Comparison of ENCODE assay signal across 8 mouse cellular contexts in genomic region chr4:117550140-117550851, GRCm38 (mm10). TPM values are rescaled to one million over a fixed set of nuclear protein-coding genes. Genes with fewer than 3 reads are reported as not detected.
DNase-seq lines count a peak whose midpoint lies in the region; ATAC-seq and TF ChIP-seq lines count a peak whose summit lies in the region.

Eri3 (plus strand) TSS chr4:117550365.

- intact Hi-C loops in heart, postnatal 36 days (cut with DNase I): no loop called here

- H3K36me3 ChIP-seq in G1E (replicated peaks): peaks cover 14% of the 10 kb centered on the region
- no peaks in the 10 kb centered on the region for H3K36me3 ChIP-seq in forebrain, embryonic 16.5 days (ENCODE audit: control insufficient read depth, insufficient read depth)
- 0 out of 2 replicates have a peak, but pooled peaks cover 3% of the 10 kb centered on the region for H3K36me3 ChIP-seq in lung, embryonic 14.5 days (ENCODE audit: insufficient read depth)
- no peaks in the 10 kb centered on the region for H3K36me3 ChIP-seq in thymus, adult 2 months (ENCODE audit: control insufficient read depth, insufficient read depth, low read length)

- peak; percentile 98 for ATAC-seq in G1E (ENCODE audit: extremely low read depth, insufficient number of reproducible peaks, low FRiP score, poor library complexity, severe bottlenecking)
- ATAC-seq in forebrain, embryonic 16.5 days: peak; percentile 100
- ATAC-seq in lung, embryonic 14.5 days (ENCODE audit: insufficient read depth): peak; percentile 99

- peak within 1 kb of the TSS; percentile 90 for H3K4me3 ChIP-seq in G1E (ENCODE audit: low read depth, low read length)
- H3K4me3 ChIP-seq in forebrain, embryonic 16.5 days (replicated peaks; ENCODE audit: low read length): peak within 1 kb of the TSS; percentile 85
- peak within 1 kb of the TSS; percentile 94 for H3K4me3 ChIP-seq in layer of hippocampus, adult 2 months
- H3K4me3 ChIP-seq in lung, embryonic 14.5 days (ENCODE audit: low read depth, low read length): peak within 1 kb of the TSS; percentile 90
- peak within 1 kb of the TSS; percentile 96 for H3K4me3 ChIP-seq in olfactory bulb, adult 2 months (ENCODE audit: insufficient read depth, low read depth, low read length)
- peak within 1 kb of the TSS; percentile 84 for H3K4me3 ChIP-seq in thymus, adult 2 months (ENCODE audit: control insufficient read depth, insufficient read depth, low read length)

- peak; percentile 32; the same call in 1 of the 2 replicates for TF ChIP-seq POLR2A in olfactory bulb, adult 2 months (IDR thresholded peaks at IDR 0.05; ENCODE audit: insufficient read depth, low read depth, low read length)
- TF ChIP-seq POLR2A in thymus, adult 2 months (IDR thresholded peaks at IDR 0.05; ENCODE audit: control insufficient read depth, extremely low read depth, insufficient read depth, low read length, poor library complexity): no peak

- H3K27ac ChIP-seq in forebrain, embryonic 16.5 days (ENCODE audit: low read length): peak within 1 kb of the TSS; percentile 80
- H3K27ac ChIP-seq in layer of hippocampus, adult 2 months: peak within 1 kb of the TSS; percentile 93
- peak within 1 kb of the TSS; percentile 76 for H3K27ac ChIP-seq in lung, embryonic 14.5 days (ENCODE audit: low read depth)
- no peak within 1 kb of the TSS for H3K27ac ChIP-seq in olfactory bulb, adult 2 months (ENCODE audit: insufficient read depth, low read depth, low read length)
- H3K27ac ChIP-seq in thymus, adult 2 months (ENCODE audit: control insufficient read depth, insufficient read depth, low read length): no peak within 1 kb of the TSS

- peak within 1 kb of the TSS; percentile 75 for H3K4me2 ChIP-seq in forebrain, embryonic 16.5 days (ENCODE audit: low read length)
- H3K4me2 ChIP-seq in lung, embryonic 14.5 days: peak within 1 kb of the TSS; percentile 85

- no peaks in the 10 kb centered on the region for H3K9me3 ChIP-seq in G1E (replicated peaks)
- no peaks in the 10 kb centered on the region for H3K9me3 ChIP-seq in forebrain, embryonic 16.5 days (ENCODE audit: control insufficient read depth, low read length)
- H3K9me3 ChIP-seq in lung, embryonic 14.5 days (ENCODE audit: low read depth, low read length): no peaks in the 10 kb centered on the region

- no peak for TF ChIP-seq CTCF in G1E (IDR thresholded peaks at IDR 0.05; ENCODE audit: low read depth, low read length)
- TF ChIP-seq CTCF in layer of hippocampus, adult 2 months (conservative IDR thresholded peaks at IDR 0.05): no peak
- no peak for TF ChIP-seq CTCF in lung, embryonic 14.5 days (IDR thresholded peaks at IDR 0.05; ENCODE audit: low read depth)
- no peak for TF ChIP-seq CTCF in olfactory bulb, adult 2 months (IDR thresholded peaks at IDR 0.05; ENCODE audit: insufficient read depth, low read depth, low read length)
- peak; percentile 33; the same call in 1 of the 2 replicates for TF ChIP-seq CTCF in thymus, adult 2 months (IDR thresholded peaks at IDR 0.05; ENCODE audit: borderline replicate concordance, control insufficient read depth, extremely low read depth, insufficient read depth, low read length, poor library complexity)

- H3K27me3 ChIP-seq in G1E (ENCODE audit: insufficient read depth, low read length): peaks cover 4% of the 10 kb centered on the region; the same call in 1 of the 2 replicates
- H3K27me3 ChIP-seq in forebrain, embryonic 16.5 days (replicated peaks; ENCODE audit: control insufficient read depth, insufficient read depth, low read length): no peaks in the 10 kb centered on the region
- H3K27me3 ChIP-seq in lung, embryonic 14.5 days (ENCODE audit: insufficient read depth, low read length): no peaks in the 10 kb centered on the region
- no peaks in the 10 kb centered on the region for H3K27me3 ChIP-seq in thymus, adult 2 months (ENCODE audit: control insufficient read depth, insufficient read depth, low read length)

- H3K9ac ChIP-seq in forebrain, embryonic 16.5 days (replicated peaks; ENCODE audit: low read depth, low read length): peak within 1 kb of the TSS; percentile 84
- H3K9ac ChIP-seq in lung, embryonic 14.5 days: peak within 1 kb of the TSS; percentile 86

- DNase-seq in G1E (ENCODE audit: low spot score): peak; percentile 93
- peak; percentile 98 to 99 for DNase-seq in cerebellum, adult 18-20 months
- DNase-seq in heart, postnatal 36 days: peak; percentile 96 to 98
- DNase-seq in layer of hippocampus, adult 2 months (ENCODE audit: low spot score in 2 of 2): peak; percentile 97 to 99
- DNase-seq in lung, embryonic 14.5 days: peak; percentile 99
- peak; percentile 97 for DNase-seq in thymus, adult 2 months

- H3K4me1 ChIP-seq in G1E (ENCODE audit: insufficient read depth, low read depth, low read length): peaks cover 21% of the 10 kb centered on the region
- peaks cover 19% of the 10 kb centered on the region for H3K4me1 ChIP-seq in forebrain, embryonic 16.5 days (replicated peaks; ENCODE audit: control insufficient read depth, insufficient read depth, low read length)
- H3K4me1 ChIP-seq in lung, embryonic 14.5 days (ENCODE audit: insufficient read depth): peaks cover 9% of the 10 kb centered on the region
- peaks cover 8% of the 10 kb centered on the region for H3K4me1 ChIP-seq in olfactory bulb, adult 2 months (ENCODE audit: control insufficient read depth, insufficient read depth, low read length)
- H3K4me1 ChIP-seq in thymus, adult 2 months (replicated peaks; ENCODE audit: control insufficient read depth, insufficient read depth, low read length): peaks cover 6% of the 10 kb centered on the region

- WGBS in forebrain, embryonic 16.5 days: under 1% methylated on average over 51 of the region's 53 CpGs
- under 1% methylated on average over 53 of the region's 53 CpGs for WGBS in lung, embryonic 14.5 days
- under 1% methylated on average over 53 of the region's 53 CpGs for WGBS in olfactory bulb, adult 2 months
- under 1% methylated on average over 53 of the region's 53 CpGs for WGBS in thymus, adult 2 months

RNA-seq across cellular contexts. Expression of gene Eri3, which starts in this region (rescaled TPM):
- total RNA-seq in G1E (2014; fragmentation: Nextera tagmentation) (41.9 and 54.3 TPM in 2 replicates), G1E (2017) (20.7 and 29.7 TPM in 2 replicates)
- polyA plus RNA-seq in G1E (2012): 151 and 192 TPM in 2 replicates
- 256 and 257 TPM in 2 replicates for polyA plus RNA-seq in forebrain, embryonic 16.5 days (2015; fragmentation: Nextera tagmentation; extraction: Ambion mirVana)
- 10 to 100 TPM; 89.9 to 91.4 TPM for total RNA-seq in heart, postnatal 36 days (2021)
- 100 to 1,000 TPM; 194 to 211 TPM for total RNA-seq in layer of hippocampus, adult 2 months (2021)
- polyA plus RNA-seq in lung, embryonic 14.5 days (2014; fragmentation: Nextera tagmentation; extraction: Ambion mirVana): 159 and 173 TPM in 2 replicates
- not detected in 2 replicates for polyA plus RNA-seq in olfactory bulb, adult 2 months (2012; ENCODE audit: insufficient read depth, insufficient read length, low replicate concordance, missing spikeins)
- polyA plus RNA-seq in thymus, adult 2 months (2012; rRNA removed): 72.4 and 89.9 TPM in 2 replicates

Comparison
In these comparisons a context has a peak if more than half of its experiments do, and no peak if none do; other contexts are left out.
1. H3K27ac ChIP-seq: peak in forebrain, embryonic 16.5 days (single experiment), layer of hippocampus, adult 2 months (single experiment) and lung, embryonic 14.5 days (single experiment); none in olfactory bulb, adult 2 months (single experiment) and thymus, adult 2 months (single experiment).
2. Peak in every context shown above with its lines, with median percentiles within 50 percentile points of each other: ATAC-seq, DNase-seq and H3K4me3 ChIP-seq.